Mouse (Mus musculus) embryonic fibroblast, embryonic 13.5 days (primary cell): ENCODE measurements around the gene Rcsd1.

Experiments
- CTCF ChIP-seq: IDR thresholded peaks from 2 replicates; pipeline ENCODE4 v1.5.1; 2011; ENCODE audit warnings: mild to moderate bottlenecking, control low read depth, low read length, moderate library complexity, borderline replicate concordance; ENCODE audit not compliant: insufficient read depth
- POLR2A ChIP-seq: IDR thresholded peaks from 2 replicates; pipeline ENCODE4 v1.6.1; 2011; ENCODE audit warnings: low read depth, mild to moderate bottlenecking, control low read depth, low read length, moderate library complexity

- no peak for TF ChIP-seq POLR2A
- TF ChIP-seq CTCF: no peak
These were observed 28.3 kb downstream of the Rcsd1 start for GRCm38 (mm10) chr1:165681045-165681794.
